Mouse (Mus musculus) heart, embryonic 11.5 days (tissue): ENCODE data around the gene Otud7b. TPM values are rescaled to one million over a fixed set of nuclear protein-coding genes. Genes with fewer than 3 reads are reported as not detected.
"Not testable (repeated sequence)": the region's sequence is repeated elsewhere in the genome, so short reads cannot be mapped to it uniquely, and the experiment has no call there.

Experiments used
- ATAC-seq: fragments of 200-750 bp; cut with Nextera tagmentation; replicated peaks from 2 replicates; pipeline ENCODE4 v1.8.0; 2017; ENCODE audit warnings: moderate library complexity; ENCODE audit not compliant: insufficient number of reproducible peaks, low FRiP score, low TSS enrichment
- H3K27ac ChIP-seq: fragments of 300-500 bp; sonication (generic); 2 replicates; pipeline ENCODE4 v1.5.1; 2014; ENCODE audit warnings: mild to moderate bottlenecking, low read depth, low read length
- H3K27me3 ChIP-seq: fragments of 300-500 bp; sonication (generic); 2 replicates; pipeline ENCODE4 v1.6.1; 2014; ENCODE audit warnings: mild to moderate bottlenecking, low read length, mixed read lengths; ENCODE audit not compliant: control insufficient read depth, insufficient read depth
- H3K36me3 ChIP-seq: fragments of 300-500 bp; sonication (generic); 2 replicates; pipeline ENCODE4 v1.6.1; 2014; ENCODE audit warnings: mild to moderate bottlenecking, low read length, moderate library complexity, mixed read lengths; ENCODE audit not compliant: control insufficient read depth, insufficient read depth
- H3K4me1 ChIP-seq: fragments of 300-500 bp; sonication (generic); 2 replicates; pipeline ENCODE4 v1.6.1; 2014; ENCODE audit warnings: low read length; ENCODE audit not compliant: control insufficient read depth, insufficient read depth
- H3K4me2 ChIP-seq: fragments of 300-500 bp; sonication (generic); 2 replicates; pipeline ENCODE4 v1.6.1; 2014; ENCODE audit warnings: mild to moderate bottlenecking, moderate library complexity
- H3K4me3 ChIP-seq: fragments of 300-500 bp; sonication (generic); 2 replicates; pipeline ENCODE4 v1.5.1; 2014; ENCODE audit warnings: low read depth, low read length
- H3K9ac ChIP-seq: fragments of 300-500 bp; sonication (generic); 2 replicates; pipeline ENCODE4 v1.6.1; 2014; ENCODE audit warnings: mild to moderate bottlenecking, low read depth, low read length, moderate library complexity
- H3K9me3 ChIP-seq: fragments of 300-500 bp; sonication (generic); replicated peaks from 2 replicates; pipeline ENCODE4 v1.6.1; 2016; ENCODE audit warnings: low read length; ENCODE audit not compliant: control insufficient read depth
- WGBS: fragments of 180-500 bp; shearing (Covaris S2); extraction: QIAGEN DNeasy Blood & Tissue Kit; methylation state at CpG from one replicate; pipeline ENCODE4 v1.1.7; 2014; ENCODE audit not compliant: insufficient replicate concordance; 5-methylcytosine and 5-hydroxymethylcytosine counted together
- polyA plus RNA-seq: library from polyadenylated mRNA; unstranded; fragments of >200 nt; fragmentation: Nextera tagmentation; extraction: Ambion mirVana; gene quantifications from 2 replicates; pipeline ENCODE4 v1.2.1, GENCODE M21; 2014

The Otud7b gene
- polyA plus RNA-seq, 1 experiment from 2014 or later, result 9.3 TPM

- H3K4me3 ChIP-seq, result not testable (repeated sequence)
Observed at GRCm38 (mm10) chr3:96198601-96199251, 94.4 kb downstream of the Otud7b start.

GRCm38 (mm10) chr3:96199731-96200130, 95.4 kb downstream of the Otud7b start:
- WGBS, result 33% methylated on average over 2 of the region's 2 CpGs
- ATAC-seq, result no peak

More at GRCm38 (mm10) chr3:96198601-96199251, 94.4 kb downstream of the Otud7b start:
- not testable (repeated sequence) for H3K4me2 ChIP-seq, H3K9ac ChIP-seq, H3K36me3 ChIP-seq, H3K9me3 ChIP-seq, ATAC-seq, H3K27ac ChIP-seq, H3K27me3 ChIP-seq
- WGBS, result 25% methylated on average over 6 of the region's 8 CpGs
- peaks cover 12% of the 10 kb centered on the region for H3K4me1 ChIP-seq

GRCm38 (mm10) chr3:96207819-96208218, 103.5 kb downstream of the Otud7b start:
- Histone ChIP-seq H3K27ac (no peak overlapping the region), H3K9ac (no peak overlapping the region), H3K36me3 (no peaks in the 10 kb centered on the region), H3K4me2 (no peak overlapping the region), H3K9me3 (no peaks in the 10 kb centered on the region), H3K4me1 (no peaks in the 10 kb centered on the region), H3K27me3 (no peaks in the 10 kb centered on the region), H3K4me3 (no peak overlapping the region)
- ATAC-seq, result no peak
- 73% methylated on average over 3 of the region's 3 CpGs for WGBS

More at GRCm38 (mm10) chr3:96199731-96200130, 95.4 kb downstream of the Otud7b start:
- no peak overlapping the region for H3K4me3 ChIP-seq
- no peak overlapping the region for H3K27ac ChIP-seq
- H3K9ac ChIP-seq, result no peak overlapping the region
- no peaks in the 10 kb centered on the region for H3K9me3 ChIP-seq
- H3K4me2 ChIP-seq, result no peak overlapping the region
- peaks cover 12% of the 10 kb centered on the region for H3K4me1 ChIP-seq
- H3K36me3 ChIP-seq, result peaks cover 9% of the 10 kb centered on the region; the same call in 1 of the 2 replicates
- H3K27me3 ChIP-seq, result no peaks in the 10 kb centered on the region

- Histone ChIP-seq H3K9ac (no peak overlapping the region), H3K4me2 (no peak overlapping the region), H3K27me3 (no peaks in the 10 kb centered on the region), H3K4me3 (no peak overlapping the region), H3K27ac (no peak overlapping the region), H3K36me3 (no peaks in the 10 kb centered on the region), H3K4me1 (no peaks in the 10 kb centered on the region), H3K9me3 (no peaks in the 10 kb centered on the region)
- WGBS, result 17% methylated on average over 15 of the region's 15 CpGs
- no peak for ATAC-seq
Observed at GRCm38 (mm10) chr3:96209242-96209641, 104.9 kb downstream of the Otud7b start.

Other genes with a start within 250 kb of the Otud7b start
- 40.5 and 40.6 TPM in 2 replicates for gene Prpf3, start 248.6 kb upstream of the Otud7b start, polyA plus RNA-seq
- 386 and 410 TPM in 2 replicates for gene Mrps21, start 233.0 kb upstream of the Otud7b start, polyA plus RNA-seq
- gene Ciart, start 222.3 kb upstream of the Otud7b start, polyA plus RNA-seq, result 5.9 and 7.1 TPM in 2 replicates
- gene BC028528, start 212.5 kb upstream of the Otud7b start, polyA plus RNA-seq, result 29.3 and 29.5 TPM in 2 replicates
- gene Aph1a, start 210.6 kb upstream of the Otud7b start, polyA plus RNA-seq, result 25.9 and 42.4 TPM in 2 replicates
- gene Car14, start 199.8 kb upstream of the Otud7b start, polyA plus RNA-seq, result 39.0 and 39.1 TPM in 2 replicates
- 71.0 and 88.5 TPM in 2 replicates for gene Anp32e, start 175.3 kb upstream of the Otud7b start, polyA plus RNA-seq
- 69.5 and 82.2 TPM in 2 replicates for gene Plekho1, start 108.5 kb upstream of the Otud7b start, polyA plus RNA-seq
- gene Vps45, start 46.1 kb upstream of the Otud7b start, polyA plus RNA-seq, result 20.4 and 23.9 TPM in 2 replicates
- gene Mtmr11, start 57.5 kb downstream of the Otud7b start, polyA plus RNA-seq, result 8.6 and 10.4 TPM in 2 replicates
- gene Sf3b4, start 67.8 kb downstream of the Otud7b start, polyA plus RNA-seq, result 119 and 126 TPM in 2 replicates
- gene Sv2a, start 76.6 kb downstream of the Otud7b start, polyA plus RNA-seq, result 12.3 and 18.6 TPM in 2 replicates
- gene Bola1, start 115.2 kb downstream of the Otud7b start, polyA plus RNA-seq, result 47.5 and 49.6 TPM in 2 replicates
- not detected in 2 replicates for gene Hist2h2ab, start 115.3 kb downstream of the Otud7b start, polyA plus RNA-seq
- gene Hist2h2ac, start 116.4 kb downstream of the Otud7b start, polyA plus RNA-seq, result 3.6 and 5.5 TPM in 2 replicates
- 3.3 and 5.4 TPM in 2 replicates for gene Hist2h2be, start 116.6 kb downstream of the Otud7b start, polyA plus RNA-seq
- gene Hist2h3c2, start 134.6 kb downstream of the Otud7b start, polyA plus RNA-seq, result 1.8 and 2.6 TPM in 2 replicates
- 17.2 and 27.4 TPM in 2 replicates for gene Hist2h2aa2, start 135.7 kb downstream of the Otud7b start, polyA plus RNA-seq
- 7.9 and 13.4 TPM in 2 replicates for gene Hist2h2aa1, start 141.0 kb downstream of the Otud7b start, polyA plus RNA-seq
- gene Hist2h3c1, start 142.2 kb downstream of the Otud7b start, polyA plus RNA-seq, result 0.66 and 1.2 TPM in 2 replicates
- gene Hist2h4, start 158.8 kb downstream of the Otud7b start, polyA plus RNA-seq, result 1.3 and 2.7 TPM in 2 replicates
- 24.3 and 29.5 TPM in 2 replicates for gene Hist2h3b, start 164.1 kb downstream of the Otud7b start, polyA plus RNA-seq
- 6.6 and 7.1 TPM in 2 replicates for gene Hist2h2bb, start 165.2 kb downstream of the Otud7b start, polyA plus RNA-seq
- gene Fcgr1, start 189.4 kb downstream of the Otud7b start, polyA plus RNA-seq, result 0.89 and 1.3 TPM in 2 replicates